Mouse (Mus musculus) neutrophil, adult 5-6 weeks (primary cell): ENCODE measurements at regions not wholly inside any gene's neighbourhood (a gene's known extent, or its start where the extent isn't known, plus 50 kb on each side); places are given as distances from the start of the nearest gene placed in this dataset.

Experiments
- ATAC-seq: fragments of 151-379, 151-347 bp; 2 replicates; pipeline ENCODE4 v1.8.0; 2017; ENCODE audit warnings: mild to moderate bottlenecking, moderate TSS enrichment; ENCODE audit not compliant: insufficient number of reproducible peaks, poor library complexity, low FRiP score, severe bottlenecking; ENCODE audit errors: extremely low read depth

- no peak for ATAC-seq
Observed at GRCm38 (mm10) chr13:44057542-44057941, 273.0 kb downstream of the Cd83 start.

GRCm38 (mm10) chr13:44058277-44058676 is 273.7 kb downstream of the Cd83 start:
- no peak for ATAC-seq

DNA sequence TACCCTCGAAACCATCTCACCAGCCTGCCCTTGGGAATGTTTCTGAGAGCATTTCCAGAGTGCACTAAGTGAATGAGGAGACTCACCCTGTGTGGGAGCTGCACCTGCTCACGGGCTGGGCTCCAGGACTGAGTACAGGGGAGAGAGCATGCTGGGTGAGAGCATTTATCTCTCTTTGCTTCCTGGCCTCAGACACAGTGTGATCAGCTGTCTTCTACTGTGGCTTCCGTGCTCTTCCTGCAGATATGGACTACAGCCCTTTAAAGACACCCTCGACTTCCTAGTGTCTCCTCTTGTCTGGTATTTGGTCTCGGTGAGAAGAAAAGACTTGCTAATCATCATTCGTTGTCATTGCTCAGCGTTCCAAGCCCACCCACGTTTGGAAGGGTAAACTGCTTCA is 274.9 kb downstream of the Cd83 start:
- no peak for ATAC-seq

- ATAC-seq, result peak; percentile 70
Observed at GRCm38 (mm10) chr13:44061286-44061685, 276.7 kb downstream of the Cd83 start.

DNA sequence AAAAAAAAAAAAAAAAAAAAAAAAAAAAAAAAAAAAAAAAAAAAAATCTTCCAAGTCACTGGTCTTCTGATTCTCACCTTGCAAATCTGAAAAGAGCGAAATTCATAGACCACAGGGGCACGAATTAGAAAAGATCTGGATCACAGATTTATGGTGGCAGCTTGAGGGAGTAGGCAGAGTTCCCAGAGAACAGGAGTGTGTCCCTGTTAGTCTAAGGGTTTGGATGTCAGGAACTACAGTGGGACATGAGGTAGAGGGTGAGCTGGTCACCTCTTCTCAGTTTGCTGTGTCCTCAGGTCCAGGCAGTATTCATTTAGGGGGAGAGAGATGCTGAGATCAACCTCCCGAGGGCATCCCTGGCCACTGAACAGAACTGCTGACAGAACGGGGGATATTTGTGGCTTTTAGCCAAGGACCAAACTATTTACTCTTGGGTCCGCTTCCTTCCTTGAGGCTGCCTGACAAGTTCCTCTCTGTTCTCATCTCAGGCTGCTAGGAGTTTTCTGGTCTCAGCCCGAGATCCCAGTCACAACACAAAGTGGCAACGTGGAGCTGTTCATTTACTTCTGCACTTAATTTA is 277.2 kb downstream of the Cd83 start:
- ATAC-seq, result no peak

DNA sequence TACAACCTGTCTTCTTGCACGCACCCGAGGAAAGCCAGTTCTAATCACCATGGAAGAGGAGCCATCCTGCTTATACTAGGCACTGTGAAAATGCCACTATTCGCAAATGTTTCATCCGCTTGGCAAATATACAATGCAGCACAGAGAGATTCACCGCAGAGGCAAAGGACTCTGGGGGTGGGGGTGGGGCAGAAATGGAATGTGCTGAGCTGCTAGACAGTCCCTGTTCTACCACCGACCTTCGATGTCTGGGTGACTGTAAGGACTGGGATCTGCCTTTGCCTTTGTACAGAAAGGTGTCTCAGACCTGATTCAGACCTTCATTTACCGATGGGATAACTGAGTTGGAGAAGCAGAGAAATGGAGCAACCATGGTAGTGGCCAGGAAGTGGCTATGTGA is 278.7 kb downstream of the Cd83 start:
- no peak for ATAC-seq

DNA sequence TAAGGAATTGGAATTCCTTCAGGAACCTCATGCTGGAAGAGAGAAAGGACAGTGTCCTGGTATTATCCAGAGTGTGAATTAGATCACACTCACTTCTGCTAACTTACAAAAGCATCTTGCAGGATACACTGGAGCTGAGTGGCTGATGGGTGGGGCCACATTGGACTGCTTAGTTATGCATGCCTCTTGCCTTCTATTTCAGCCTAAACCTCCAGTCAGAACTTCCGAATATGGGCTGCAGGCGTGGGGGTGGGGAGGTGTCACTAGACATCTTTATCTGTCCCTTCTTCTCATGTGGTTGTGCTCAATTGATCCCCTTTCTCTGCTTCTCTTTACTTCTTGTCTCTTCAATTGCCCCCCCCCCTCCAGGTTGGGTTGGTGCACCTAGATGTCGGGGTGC is 279.5 kb downstream of the Cd83 start:
- ATAC-seq, result no peak

GRCm38 (mm10) chr13:44065741-44066185 is 281.2 kb downstream of the Cd83 start:
- ATAC-seq, result peak; percentile 66

- no peak for ATAC-seq
Observed at GRCm38 (mm10) chr13:44067244-44067643, 282.7 kb downstream of the Cd83 start.

GRCm38 (mm10) chr13:44068951-44069350 is 284.4 kb downstream of the Cd83 start:
- ATAC-seq, result no peak

DNA sequence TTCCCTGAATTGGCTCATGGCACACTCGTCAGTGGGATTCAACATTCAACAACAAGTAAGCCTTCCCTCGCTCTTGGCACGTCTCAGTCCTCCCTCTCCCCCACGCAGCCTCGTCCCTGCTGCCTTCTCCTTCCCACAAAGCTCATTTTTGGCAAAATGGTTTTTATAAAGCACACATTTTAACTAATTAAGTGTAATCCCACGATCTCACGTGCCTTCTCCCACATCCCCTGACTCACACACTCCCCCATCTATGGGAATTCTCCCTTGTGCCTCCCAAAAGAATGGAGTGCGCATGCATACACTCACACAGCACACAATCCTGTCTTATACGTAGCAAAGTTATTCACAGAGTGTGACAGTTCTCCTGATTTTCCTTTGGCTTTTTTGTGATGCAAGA is 288.5 kb downstream of the Cd83 start:
- ATAC-seq, result no peak

DNA sequence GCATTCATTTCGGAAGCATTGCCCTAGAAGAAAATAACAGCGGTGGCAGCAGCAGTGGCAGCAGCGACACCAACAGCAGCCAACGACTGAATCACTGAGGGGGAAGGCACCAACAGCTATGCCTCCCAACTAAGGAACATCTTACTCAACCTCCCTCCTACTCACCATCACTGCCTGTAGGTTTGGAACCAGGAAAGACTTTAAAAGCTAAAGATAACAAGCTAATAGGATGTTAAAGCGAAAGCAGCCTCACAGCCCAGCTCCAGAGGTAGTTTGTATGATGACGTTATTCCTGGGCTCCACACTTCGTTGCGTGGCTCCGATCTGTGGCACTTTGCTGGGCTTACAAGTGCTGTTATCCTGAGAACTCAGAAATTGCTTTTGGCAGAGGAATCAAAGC is 289.6 kb downstream of the Cd83 start:
- ATAC-seq, result no peak

DNA sequence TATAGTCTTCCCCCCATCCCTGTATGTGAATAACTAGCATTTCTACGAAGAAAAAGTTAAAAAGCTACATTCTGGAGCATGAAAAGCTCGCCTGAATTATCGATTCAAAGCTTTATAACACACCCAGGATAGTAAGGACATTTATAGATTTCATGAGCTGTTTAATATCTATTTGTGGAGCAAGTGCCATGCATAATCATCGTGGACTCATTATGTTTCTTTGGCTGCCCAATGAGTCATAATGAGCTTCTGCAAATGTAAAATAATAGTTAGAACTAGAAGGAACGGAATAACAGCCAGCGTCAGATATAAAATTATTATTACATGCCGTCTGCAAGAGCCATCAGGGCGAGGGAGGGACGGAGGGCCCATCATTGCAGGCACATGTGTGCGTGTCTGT is 292.4 kb downstream of the Cd83 start:
- ATAC-seq, result no peak

DNA sequence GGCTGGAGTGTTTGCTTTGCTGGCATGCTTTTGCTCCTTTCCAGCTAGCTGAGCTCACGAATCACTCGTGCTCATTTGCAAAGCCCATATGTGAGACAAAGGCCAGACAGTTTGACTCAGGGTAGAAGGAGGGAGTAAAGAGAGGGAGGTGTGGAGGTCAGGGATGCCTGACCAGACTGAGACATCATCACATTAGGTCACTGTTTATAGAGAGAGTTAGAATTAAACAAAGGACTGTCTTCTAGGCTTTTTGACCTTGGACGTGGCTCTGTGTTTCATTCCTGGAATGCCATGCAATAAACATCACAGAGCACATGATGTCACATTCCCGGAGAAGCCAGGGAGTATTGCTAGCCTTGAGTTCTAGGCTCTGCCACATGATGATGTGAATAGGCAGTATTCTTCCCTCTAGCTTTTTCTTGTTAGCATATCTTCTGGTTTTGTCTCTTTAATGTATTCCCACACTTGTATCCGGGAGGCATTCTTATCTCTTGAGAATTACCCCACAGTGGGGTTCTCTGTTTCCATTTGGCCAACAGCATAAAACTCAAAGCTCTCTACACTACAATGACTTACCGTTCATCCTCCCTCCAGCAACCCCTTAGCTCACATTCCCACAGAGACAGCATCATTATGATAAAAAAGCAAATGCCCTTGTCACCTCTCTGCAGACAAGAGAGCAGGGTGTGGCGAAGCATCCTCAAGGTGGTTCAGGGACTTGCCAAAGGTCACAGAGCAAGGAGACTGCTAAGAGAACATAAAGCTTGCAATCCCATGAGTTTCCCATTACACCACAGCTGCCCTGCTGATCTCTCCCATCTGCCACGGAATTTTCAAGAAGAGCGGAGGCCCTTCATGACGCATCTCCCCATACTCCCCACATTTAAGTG is 301.3 kb downstream of the Cd83 start:
- no peak for ATAC-seq

- no peak for ATAC-seq
Observed at GRCm38 (mm10) chr13:44086801-44087200, 302.2 kb downstream of the Cd83 start.

DNA sequence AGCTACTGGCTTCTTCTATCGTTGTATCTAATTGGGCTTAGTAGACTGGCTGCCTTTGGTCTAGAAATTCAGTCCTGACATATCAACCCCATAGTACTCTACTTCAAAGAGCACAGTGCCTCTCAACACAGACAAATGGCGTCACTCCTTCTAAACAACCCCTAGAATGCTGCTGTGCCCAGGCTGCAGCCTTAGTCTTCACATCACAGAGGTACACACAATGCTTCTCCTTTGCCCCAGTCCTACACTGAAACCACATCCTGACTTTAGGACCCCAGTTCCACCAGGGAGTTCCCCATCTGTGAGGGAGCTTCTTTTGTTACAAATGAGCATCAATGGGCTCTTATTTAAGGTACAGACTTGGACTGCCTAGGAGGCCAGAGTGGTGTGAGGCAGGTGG is 312.6 kb downstream of the Cd83 start:
- ATAC-seq, result peak; percentile 36; the same call in 1 of the 2 replicates

DNA sequence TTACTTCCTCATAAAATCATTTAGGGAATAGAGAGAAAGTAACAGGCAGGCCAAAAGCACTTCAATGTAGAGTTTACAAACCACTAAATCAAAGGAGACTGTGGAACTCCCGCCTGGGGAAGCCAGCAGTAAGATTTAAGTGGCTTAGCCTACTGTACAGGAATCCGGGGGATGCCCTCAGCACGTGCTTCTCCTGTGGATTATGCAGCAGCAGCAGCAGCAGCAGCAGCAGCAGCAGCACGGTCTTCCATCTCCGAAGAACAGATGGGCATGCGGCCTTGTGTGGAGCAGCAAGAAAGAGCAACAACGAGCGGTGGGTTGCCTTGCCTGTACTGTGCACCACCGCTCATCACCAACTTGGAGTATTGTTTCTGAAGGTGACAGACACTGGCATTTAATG is 314.9 kb downstream of the Cd83 start:
- ATAC-seq, result no peak

- ATAC-seq, result no peak
Observed at GRCm38 (mm10) chr13:44100125-44101067, 315.8 kb downstream of the Cd83 start.

DNA sequence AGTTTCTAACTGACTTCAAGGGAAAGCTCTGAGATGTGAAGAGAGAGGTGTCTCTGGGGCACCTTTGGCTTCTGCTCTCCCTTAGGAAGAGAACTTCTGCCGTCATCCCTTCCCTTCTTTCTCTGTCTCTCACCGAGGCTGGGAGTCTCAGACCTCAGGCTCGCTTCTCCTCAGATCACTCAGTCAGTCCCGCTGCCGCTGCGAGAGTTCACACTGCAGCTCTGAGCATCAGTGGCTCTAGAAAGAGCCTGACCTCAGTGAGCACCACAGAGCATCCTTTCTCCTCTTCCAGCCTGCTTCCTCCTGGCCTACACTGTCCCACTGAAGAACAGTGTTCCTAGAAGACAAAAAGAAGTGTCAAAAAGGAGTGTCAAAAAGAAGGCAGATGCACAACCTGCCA is 316.6 kb downstream of the Cd83 start:
- no peak for ATAC-seq
